Mouse (Mus musculus) kidney, postnatal 0 days (tissue): ENCODE results near the gene Neurl1b. TPM values are rescaled to one million over a fixed set of nuclear protein-coding genes. Genes with fewer than 3 reads are reported as not detected.

Experiments used
- ATAC-seq: fragments of 200-750 bp; cut with Nextera tagmentation; replicated peaks from 2 replicates; pipeline ENCODE4 v1.8.0; 2017; ENCODE audit warnings: low read depth, moderate number of reproducible peaks, moderate TSS enrichment, moderate library complexity; ENCODE audit not compliant: low FRiP score
- DNase-seq: peaks from one replicate; pipeline ENCODE4 v3.0.0-alpha.2; 2016; ENCODE audit warnings: low spot score
- H3K27ac ChIP-seq: fragments of 300-500 bp; sonication (generic); 2 replicates; pipeline ENCODE4 v1.5.1; 2014; ENCODE audit warnings: mild to moderate bottlenecking
- H3K27me3 ChIP-seq: fragments of 300-500 bp; sonication (generic); 2 replicates; pipeline ENCODE4 v1.6.1; 2014; ENCODE audit warnings: low read length, mixed read lengths; ENCODE audit not compliant: insufficient read depth
- H3K36me3 ChIP-seq: fragments of 300-500 bp; sonication (generic); 2 replicates; pipeline ENCODE4 v1.6.1; 2014; ENCODE audit warnings: low read length, mixed read lengths; ENCODE audit not compliant: insufficient read depth
- H3K4me1 ChIP-seq: fragments of 300-500 bp; sonication (generic); replicated peaks from 2 replicates; pipeline ENCODE4 v1.6.1; 2014; ENCODE audit warnings: antibody characterized with exemption, low read length, mixed read lengths; ENCODE audit not compliant: insufficient read depth
- H3K4me2 ChIP-seq: fragments of 300-500 bp; sonication (generic); 2 replicates; pipeline ENCODE4 v1.6.1; 2014; ENCODE audit warnings: mild to moderate bottlenecking, low read length, moderate library complexity, mixed read lengths
- H3K4me3 ChIP-seq: fragments of 300-500 bp; sonication (generic); replicated peaks from 2 replicates; pipeline ENCODE4 v1.5.1; 2014; ENCODE audit warnings: low read depth, low read length
- H3K9ac ChIP-seq: fragments of 300-500 bp; sonication (generic); 2 replicates; pipeline ENCODE4 v1.6.1; 2014; ENCODE audit warnings: low read depth, low read length
- H3K9me3 ChIP-seq: fragments of 300-500 bp; sonication (generic); replicated peaks from 2 replicates; pipeline ENCODE4 v1.6.1; 2016; ENCODE audit warnings: low read length, inconsistent platforms, mixed read lengths
- CTCF ChIP-seq: IDR thresholded peaks from 2 replicates; pipeline ENCODE4 v1.5.1; 2016; ENCODE audit warnings: antibody characterized with exemption, low read depth, mild to moderate bottlenecking, moderate library complexity
- WGBS: fragments of 180-500 bp; shearing (Covaris S2); extraction: QIAGEN DNeasy Blood & Tissue Kit; methylation state at CpG from one replicate; pipeline ENCODE4 v1.1.7; 2014; 5-methylcytosine and 5-hydroxymethylcytosine counted together
- polyA plus RNA-seq: library from polyadenylated mRNA; unstranded; fragments of >200 nt; fragmentation: Nextera tagmentation; extraction: Ambion mirVana; gene quantifications from 2 replicates; pipeline ENCODE4 v1.2.1, GENCODE M21; 2015

Gene Neurl1b
- polyA plus RNA-seq, 1 experiment from 2014 or later: 1.6 TPM

GRCm38 (mm10) chr17:26484626-26485421, 70.2 kb downstream of the Neurl1b start:
- TF ChIP-seq CTCF: no peak
- Histone ChIP-seq H3K4me1 (no peaks in the 10 kb centered on the region), H3K9ac (no peak overlapping the region), H3K36me3 (no peaks in the 10 kb centered on the region), H3K27ac (no peak overlapping the region), H3K4me2 (no peak overlapping the region), H3K9me3 (no peaks in the 10 kb centered on the region), H3K4me3 (no peak overlapping the region), H3K27me3 (no peaks in the 10 kb centered on the region)
- WGBS: 82% methylated on average over 14 of the region's 14 CpGs
- no peak for DNase-seq
- ATAC-seq: no peak

- no peak overlapping the region for H3K4me2 ChIP-seq
- WGBS: 54% methylated on average over 5 of the region's 5 CpGs
- H3K4me3 ChIP-seq: no peak overlapping the region
- no peak for DNase-seq
- no peaks in the 10 kb centered on the region for H3K36me3 ChIP-seq
- H3K9me3 ChIP-seq: no peaks in the 10 kb centered on the region
- H3K4me1 ChIP-seq: no peaks in the 10 kb centered on the region
- no peaks in the 10 kb centered on the region for H3K27me3 ChIP-seq
- ATAC-seq: no peak
- no peak overlapping the region for H3K9ac ChIP-seq
- H3K27ac ChIP-seq: no peak overlapping the region
- no peak for TF ChIP-seq CTCF
Observed at GRCm38 (mm10) chr17:26487266-26487665, 72.6 kb downstream of the Neurl1b start.

GRCm38 (mm10) chr17:26487917-26488316, 73.3 kb downstream of the Neurl1b start:
- Histone ChIP-seq H3K36me3 (no peaks in the 10 kb centered on the region), H3K9ac (no peak overlapping the region), H3K4me3 (no peak overlapping the region), H3K4me2 (no peak overlapping the region), H3K27me3 (no peaks in the 10 kb centered on the region), H3K27ac (no peak overlapping the region), H3K4me1 (no peaks in the 10 kb centered on the region), H3K9me3 (no peaks in the 10 kb centered on the region)
- DNase-seq (no peak), ATAC-seq (no peak)
- no peak for TF ChIP-seq CTCF
- WGBS: 99% methylated on average over 4 of the region's 4 CpGs

GRCm38 (mm10) chr17:26488711-26489403, 74.2 kb downstream of the Neurl1b start:
- no peak for DNase-seq
- H3K9me3 ChIP-seq: no peaks in the 10 kb centered on the region
- H3K9ac ChIP-seq: no peak overlapping the region
- no peak for ATAC-seq
- no peaks in the 10 kb centered on the region for H3K27me3 ChIP-seq
- TF ChIP-seq CTCF: no peak
- no peak overlapping the region for H3K4me2 ChIP-seq
- H3K4me1 ChIP-seq: no peaks in the 10 kb centered on the region
- 70% methylated on average over 8 of the region's 8 CpGs for WGBS
- H3K27ac ChIP-seq: no peak overlapping the region
- no peaks in the 10 kb centered on the region for H3K36me3 ChIP-seq
- no peak overlapping the region for H3K4me3 ChIP-seq

- H3K27ac ChIP-seq: no peak overlapping the region
- ATAC-seq (no peak), DNase-seq (no peak)
- H3K27me3 ChIP-seq: no peaks in the 10 kb centered on the region
- no peaks in the 10 kb centered on the region for H3K9me3 ChIP-seq
- H3K4me1 ChIP-seq: no peaks in the 10 kb centered on the region
- H3K9ac ChIP-seq: no peak overlapping the region
- TF ChIP-seq CTCF: no peak
- no peaks in the 10 kb centered on the region for H3K36me3 ChIP-seq
- H3K4me3 ChIP-seq: no peak overlapping the region
- H3K4me2 ChIP-seq: no peak overlapping the region
- WGBS: 94% methylated on average over 10 of the region's 10 CpGs
Observed at GRCm38 (mm10) chr17:26490072-26490471, 75.4 kb downstream of the Neurl1b start.

GRCm38 (mm10) chr17:26490910-26491309, 76.3 kb downstream of the Neurl1b start:
- ATAC-seq (no peak), DNase-seq (no peak)
- Histone ChIP-seq H3K27me3 (no peaks in the 10 kb centered on the region), H3K4me2 (no peak overlapping the region), H3K36me3 (no peaks in the 10 kb centered on the region), H3K9ac (no peak overlapping the region), H3K27ac (no peak overlapping the region), H3K4me1 (no peaks in the 10 kb centered on the region), H3K4me3 (no peak overlapping the region), H3K9me3 (no peaks in the 10 kb centered on the region)
- no peak for TF ChIP-seq CTCF
- 64% methylated on average over 2 of the region's 2 CpGs for WGBS
